Mouse (Mus musculus) lung, postnatal 36 days (tissue): ENCODE measurements around the gene Nkx1-1.

Source experiments
- DNase-seq: peaks from one replicate; pipeline ENCODE4 v3.0.0; 2022; ENCODE audit warnings: mixed read lengths

Nkx1-1 gene

GRCm38 (mm10) chr5:33400819-33401218 lies 33.0 kb downstream of the Nkx1-1 start:
- no peak for DNase-seq

- no peak for DNase-seq
Observed at GRCm38 (mm10) chr5:33396828-33397227, 36.9 kb downstream of the Nkx1-1 start.

DNA sequence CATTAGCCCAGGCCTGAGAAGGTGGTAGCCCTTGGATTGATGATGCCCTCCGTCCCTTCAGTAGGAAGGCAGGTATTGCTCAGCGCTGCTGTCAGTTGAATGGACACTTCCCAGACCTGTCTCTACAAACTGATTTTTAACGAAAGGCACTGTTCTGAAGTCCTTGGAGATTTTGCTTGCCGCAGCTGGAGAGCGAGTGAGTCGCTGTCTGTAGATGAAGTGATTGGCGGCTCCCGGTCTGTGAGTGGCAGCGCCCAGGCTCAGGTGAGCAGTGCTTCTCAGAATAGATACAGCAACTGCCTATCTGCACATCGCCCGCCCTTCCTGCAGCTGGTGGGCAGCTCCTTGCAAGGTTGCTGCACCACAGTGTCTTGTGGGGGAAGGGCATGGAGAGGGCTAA lies 38.1 kb downstream of the Nkx1-1 start:
- no peak for DNase-seq

DNA sequence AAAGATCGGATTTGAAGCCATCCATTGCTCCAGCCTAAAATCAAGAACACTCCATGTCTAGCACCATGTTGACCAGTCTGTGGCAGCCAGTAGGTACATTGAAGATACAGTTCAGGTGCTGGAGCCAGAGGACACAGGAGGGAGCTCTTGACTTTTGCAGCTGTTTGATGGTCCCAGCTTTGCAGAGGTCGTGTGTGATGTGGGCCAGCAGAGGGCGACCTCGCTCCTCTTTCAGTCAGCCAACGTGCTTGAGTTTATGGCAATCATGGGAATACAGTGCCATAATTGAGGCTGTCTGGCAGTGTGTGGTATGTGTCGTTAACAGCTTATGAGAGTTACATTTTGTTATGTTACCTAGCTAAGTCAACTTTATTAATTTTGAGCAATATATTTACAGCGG lies 40.0 kb downstream of the Nkx1-1 start:
- peak; percentile 84 for DNase-seq

- no peak for DNase-seq
Observed at GRCm38 (mm10) chr5:33387550-33387949, 46.2 kb downstream of the Nkx1-1 start.
